Mouse (Mus musculus) embryonic facial prominence, embryonic 12.5 days (tissue): ENCODE measurements around the gene Tsfm. TPM values are rescaled to one million over a fixed set of nuclear protein-coding genes. Genes with fewer than 3 reads are reported as not detected.
"Not testable (repeated sequence)": the region's sequence is repeated elsewhere in the genome, so short reads cannot be mapped to it uniquely, and the experiment has no call there.

Experiments used
- ATAC-seq: fragments of 200-750 bp; cut with Nextera tagmentation; 2 replicates; pipeline ENCODE4 v1.8.0; 2017; ENCODE audit not compliant: insufficient number of reproducible peaks, insufficient read depth, low FRiP score, low TSS enrichment
- H3K27ac ChIP-seq: fragments of 300-500 bp; sonication (generic); 2 replicates; pipeline ENCODE4 v1.5.1; 2016; ENCODE audit warnings: mild to moderate bottlenecking
- H3K27me3 ChIP-seq: fragments of 300-500 bp; sonication (generic); 2 replicates; pipeline ENCODE4 v1.6.1; 2016; ENCODE audit warnings: mild to moderate bottlenecking, moderate library complexity
- H3K36me3 ChIP-seq: fragments of 300-500 bp; sonication (generic); 2 replicates; pipeline ENCODE4 v1.6.1; 2016; ENCODE audit warnings: mild to moderate bottlenecking
- H3K4me1 ChIP-seq: fragments of 300-500 bp; sonication (generic); 2 replicates; pipeline ENCODE4 v1.6.1; 2016
- H3K4me2 ChIP-seq: fragments of 300-500 bp; sonication (generic); replicated peaks from 2 replicates; pipeline ENCODE4 v1.6.1; 2016; ENCODE audit warnings: mild to moderate bottlenecking, moderate library complexity
- H3K4me3 ChIP-seq: fragments of 300-500 bp; sonication (generic); 2 replicates; pipeline ENCODE4 v1.5.1; 2016; ENCODE audit warnings: mild to moderate bottlenecking
- H3K9ac ChIP-seq: fragments of 300-500 bp; sonication (generic); 2 replicates; pipeline ENCODE4 v1.6.1; 2016; ENCODE audit warnings: mild to moderate bottlenecking, moderate library complexity
- H3K9me3 ChIP-seq: fragments of 300-500 bp; sonication (generic); 2 replicates; pipeline ENCODE4 v1.6.1; 2016; ENCODE audit warnings: mild to moderate bottlenecking, moderate library complexity
- WGBS: fragments of 180-500 bp; shearing (Covaris S2); methylation state at CpG from one replicate; pipeline ENCODE4 v1.1.7; 2016; 5-methylcytosine and 5-hydroxymethylcytosine counted together
- polyA plus RNA-seq: library from polyadenylated mRNA; unstranded; fragments of >200 nt; fragmentation: Nextera tagmentation; extraction: Ambion mirVana; gene quantifications from 2 replicates; pipeline ENCODE4 v1.2.1, GENCODE M21; 2016

Gene Tsfm
- polyA plus RNA-seq, 1 experiment from 2014 or later = 84.1 TPM

- not testable (repeated sequence) for H3K4me2 ChIP-seq, H3K9me3 ChIP-seq, H3K27ac ChIP-seq, ATAC-seq, H3K9ac ChIP-seq, H3K4me3 ChIP-seq
- peaks cover 26% of the 10 kb centered on the region for H3K27me3 ChIP-seq
- peaks cover 21% of the 10 kb centered on the region for H3K4me1 ChIP-seq
- peaks cover 29% of the 10 kb centered on the region for H3K36me3 ChIP-seq
- 85% methylated on average over 4 of the region's 4 CpGs for WGBS
Measured at GRCm38 (mm10) chr10:127062101-127062500, 31.5 kb upstream of the Tsfm start.

- Histone ChIP-seq H3K27me3 (peaks cover 28% of the 10 kb centered on the region), H3K9ac (no peak overlapping the region), H3K36me3 (peaks cover 27% of the 10 kb centered on the region), H3K9me3 (no peaks in the 10 kb centered on the region), H3K27ac (no peak overlapping the region), H3K4me3 (no peak overlapping the region), H3K4me1 (peaks cover 21% of the 10 kb centered on the region), H3K4me2 (no peak overlapping the region)
- WGBS = 74% methylated on average over 2 of the region's 2 CpGs
- ATAC-seq = no peak
Measured at GRCm38 (mm10) chr10:127061513-127061912, 30.9 kb upstream of the Tsfm start.

GRCm38 (mm10) chr10:127061085-127061484 is 30.4 kb upstream of the Tsfm start:
- Histone ChIP-seq H3K27ac (0 out of 2 replicates have a peak overlapping the region, but pooled peaks have one; percentile 1), H3K4me3 (0 out of 2 replicates have a peak overlapping the region, but pooled peaks have one; percentile 88), H3K9ac (no peak overlapping the region; the same call in 1 of the 2 replicates), H3K4me1 (peaks cover 21% of the 10 kb centered on the region), H3K9me3 (no peaks in the 10 kb centered on the region), H3K27me3 (peaks cover 28% of the 10 kb centered on the region), H3K4me2 (no peak overlapping the region), H3K36me3 (peaks cover 27% of the 10 kb centered on the region)
- 30% methylated on average over 5 of the region's 5 CpGs for WGBS
- no peak for ATAC-seq

- peak within 1 kb of the TSS; percentile 79 for H3K9ac ChIP-seq
- peak within 1 kb of the TSS; percentile 97 for H3K4me2 ChIP-seq
- H3K9me3 ChIP-seq = no peaks in the 10 kb centered on the region
- peaks cover 28% of the 10 kb centered on the region for H3K27me3 ChIP-seq
- H3K4me3 ChIP-seq = peak within 1 kb of the TSS; percentile 88
- ATAC-seq = no peak
- peaks cover 24% of the 10 kb centered on the region for H3K36me3 ChIP-seq
- peaks cover 20% of the 10 kb centered on the region for H3K4me1 ChIP-seq
- 1% methylated on average over 56 of the region's 72 CpGs for WGBS
- H3K27ac ChIP-seq = peak within 1 kb of the TSS; percentile 73
Measured at GRCm38 (mm10) chr10:127059968-127060916, 29.6 kb upstream of the Tsfm start, which contains the start of gene March9. March9 (minus strand) TSS chr10:127060184.

- Histone ChIP-seq H3K4me2 (peak overlapping the region; percentile 97), H3K27me3 (peaks cover 28% of the 10 kb centered on the region), H3K4me1 (peaks cover 12% of the 10 kb centered on the region), H3K27ac (peak overlapping the region; percentile 73), H3K36me3 (peaks cover 16% of the 10 kb centered on the region), H3K4me3 (peak overlapping the region; percentile 88), H3K9ac (peak overlapping the region; percentile 79), H3K9me3 (no peaks in the 10 kb centered on the region)
- WGBS = under 1% methylated on average over 56 of the region's 92 CpGs
- no peak for ATAC-seq
Measured at GRCm38 (mm10) chr10:127059174-127059967, 28.7 kb upstream of the Tsfm start.

GRCm38 (mm10) chr10:127058708-127059107 is 28.1 kb upstream of the Tsfm start:
- H3K27me3 ChIP-seq = peaks cover 28% of the 10 kb centered on the region
- 12% methylated on average over 8 of the region's 8 CpGs for WGBS
- peak overlapping the region; percentile 79; the same call in 1 of the 2 replicates for H3K9ac ChIP-seq
- peak overlapping the region; percentile 97 for H3K4me2 ChIP-seq
- no peak overlapping the region for H3K27ac ChIP-seq
- H3K36me3 ChIP-seq = peaks cover 16% of the 10 kb centered on the region
- no peak for ATAC-seq
- no peaks in the 10 kb centered on the region for H3K9me3 ChIP-seq
- peaks cover 12% of the 10 kb centered on the region for H3K4me1 ChIP-seq
- peak overlapping the region; percentile 88 for H3K4me3 ChIP-seq

- Histone ChIP-seq H3K9me3 (no peaks in the 10 kb centered on the region), H3K27me3 (peaks cover 28% of the 10 kb centered on the region), H3K4me3 (peak overlapping the region; percentile 88; the same call in 1 of the 2 replicates), H3K9ac (no peak overlapping the region), H3K27ac (no peak overlapping the region), H3K36me3 (peaks cover 16% of the 10 kb centered on the region), H3K4me1 (peaks cover 12% of the 10 kb centered on the region), H3K4me2 (peak overlapping the region; percentile 97)
- WGBS = under 1% methylated on average over 9 of the region's 9 CpGs
- no peak for ATAC-seq
Measured at GRCm38 (mm10) chr10:127058161-127058560, 27.5 kb upstream of the Tsfm start.

- Histone ChIP-seq H3K27ac (no peak overlapping the region), H3K27me3 (peaks cover 35% of the 10 kb centered on the region), H3K36me3 (peaks cover 16% of the 10 kb centered on the region), H3K4me1 (peaks cover 12% of the 10 kb centered on the region), H3K9ac (no peak overlapping the region), H3K4me3 (no peak overlapping the region), H3K9me3 (no peaks in the 10 kb centered on the region), H3K4me2 (no peak overlapping the region)
- 84% methylated on average over 20 of the region's 20 CpGs for WGBS
- no peak for ATAC-seq
Measured at GRCm38 (mm10) chr10:127056490-127056889, 25.9 kb upstream of the Tsfm start.

GRCm38 (mm10) chr10:127055406-127055805 is 24.8 kb upstream of the Tsfm start:
- Histone ChIP-seq H3K4me3 (no peak overlapping the region), H3K9me3 (no peaks in the 10 kb centered on the region), H3K4me2 (no peak overlapping the region), H3K4me1 (peaks cover 12% of the 10 kb centered on the region), H3K27me3 (peaks cover 41% of the 10 kb centered on the region), H3K9ac (no peak overlapping the region), H3K36me3 (peaks cover 16% of the 10 kb centered on the region), H3K27ac (no peak overlapping the region)
- ATAC-seq = no peak
- WGBS = 83% methylated on average over 8 of the region's 8 CpGs

- Histone ChIP-seq H3K27ac (no peak overlapping the region), H3K9me3 (no peaks in the 10 kb centered on the region), H3K27me3 (peaks cover 42% of the 10 kb centered on the region), H3K36me3 (peaks cover 16% of the 10 kb centered on the region), H3K4me3 (no peak overlapping the region), H3K4me2 (no peak overlapping the region), H3K4me1 (peaks cover 12% of the 10 kb centered on the region), H3K9ac (no peak overlapping the region)
- no peak for ATAC-seq
- WGBS = 59% methylated on average over 4 of the region's 4 CpGs
Measured at GRCm38 (mm10) chr10:127054646-127055045, 24.0 kb upstream of the Tsfm start.

GRCm38 (mm10) chr10:127050119-127050474 is 19.5 kb upstream of the Tsfm start:
- Histone ChIP-seq H3K27me3 (peaks cover 53% of the 10 kb centered on the region), H3K4me1 (peaks cover 3% of the 10 kb centered on the region; the same call in 1 of the 2 replicates), H3K27ac (no peak overlapping the region), H3K36me3 (peaks cover under 1% of the 10 kb centered on the region; the same call in 1 of the 2 replicates), H3K9ac (no peak overlapping the region), H3K4me2 (no peak overlapping the region), H3K4me3 (no peak overlapping the region), H3K9me3 (no peaks in the 10 kb centered on the region)
- 18% methylated on average over 10 of the region's 10 CpGs for WGBS
- ATAC-seq = no peak
